Comparison of ENCODE assay signal across 11 mouse cellular contexts in genomic region chr10:120473218-120473617, GRCm38 (mm10). TPM values are rescaled to one million over a fixed set of nuclear protein-coding genes. Genes with fewer than 3 reads are reported as not detected.
DNase-seq lines count a peak whose midpoint lies in the region; ATAC-seq and TF ChIP-seq lines count a peak whose summit lies in the region.
"Had no signal": no experiment of that assay in that cellular context is flagged by ENCODE, and none has a peak within 500 bp of the region (broad histone marks: within the 10 kb centered on the region; RNA-seq: fewer than 3 reads in every experiment).

No protein-coding gene starts in this region.

- 13% methylated on average over 4 of the region's 4 CpGs for WGBS in forebrain, embryonic 12.5 days
- 30% methylated on average over 4 of the region's 4 CpGs for WGBS in forebrain, postnatal 0 days
- WGBS in lung, embryonic 16.5 days, result 21% methylated on average over 4 of the region's 4 CpGs
- WGBS in intestine, embryonic 14.5 days, result 10% methylated on average over 4 of the region's 4 CpGs
- 30% methylated on average over 4 of the region's 4 CpGs for WGBS in neural tube, embryonic 15.5 days

- H3K27me3 ChIP-seq in forebrain, embryonic 12.5 days, result no peaks in the 10 kb centered on the region
- H3K27me3 ChIP-seq in forebrain, postnatal 0 days (ENCODE audit: insufficient read depth, low read length), result peaks cover 20% of the 10 kb centered on the region; the same call in 1 of the 2 replicates
- peaks cover 2% of the 10 kb centered on the region; the same call in 1 of the 2 replicates for H3K27me3 ChIP-seq in lung, embryonic 16.5 days (ENCODE audit: control insufficient read depth, insufficient read depth, low read depth, low read length)
- H3K27me3 ChIP-seq in intestine, embryonic 14.5 days (replicated peaks; ENCODE audit: control insufficient read depth, insufficient read depth, low read length), result no peaks in the 10 kb centered on the region
- H3K27me3 ChIP-seq in neural tube, embryonic 15.5 days (replicated peaks), result peaks cover 7% of the 10 kb centered on the region; the same call in 1 of the 2 replicates

- no peak for ATAC-seq in forebrain, embryonic 12.5 days (ENCODE audit: low FRiP score)
- no peak for ATAC-seq in forebrain, postnatal 0 days
- ATAC-seq in lung, embryonic 16.5 days (ENCODE audit: low read depth), result no peak
- no peak for ATAC-seq in intestine, embryonic 14.5 days (replicated peaks; ENCODE audit: low FRiP score, low TSS enrichment, low read depth)
- ATAC-seq in neural tube, embryonic 15.5 days (ENCODE audit: low FRiP score), result no peak

- peak overlapping the region; percentile 18; the same call in 1 of the 2 replicates for H3K9ac ChIP-seq in forebrain, embryonic 12.5 days
- H3K9ac ChIP-seq in forebrain, postnatal 0 days, result no peak overlapping the region
- H3K9ac ChIP-seq in lung, embryonic 16.5 days (ENCODE audit: low read length), result no peak overlapping the region
- H3K9ac ChIP-seq in intestine, embryonic 14.5 days (ENCODE audit: low read length), result peak overlapping the region; percentile 100
- no peak overlapping the region for H3K9ac ChIP-seq in neural tube, embryonic 15.5 days (replicated peaks)
- H3K9ac ChIP-seq: liver, embryonic 15.5 days had no signal

- H3K4me1 ChIP-seq in forebrain, embryonic 12.5 days, result peaks cover 40% of the 10 kb centered on the region
- H3K4me1 ChIP-seq in forebrain, postnatal 0 days (ENCODE audit: insufficient read depth), result peaks cover 25% of the 10 kb centered on the region
- H3K4me1 ChIP-seq in lung, embryonic 16.5 days (replicated peaks; ENCODE audit: control insufficient read depth, insufficient read depth, low read length), result peaks cover 6% of the 10 kb centered on the region; the same call in 1 of the 2 replicates
- H3K4me1 ChIP-seq in intestine, embryonic 14.5 days (replicated peaks; ENCODE audit: control insufficient read depth, insufficient read depth, low read length), result peaks cover 27% of the 10 kb centered on the region
- H3K4me1 ChIP-seq in neural tube, embryonic 15.5 days, result peaks cover 41% of the 10 kb centered on the region

- H3K9me3 ChIP-seq in forebrain, embryonic 12.5 days, result no peaks in the 10 kb centered on the region
- H3K9me3 ChIP-seq in forebrain, postnatal 0 days (ENCODE audit: low read length), result no peaks in the 10 kb centered on the region
- H3K9me3 ChIP-seq in lung, embryonic 16.5 days (ENCODE audit: control insufficient read depth, low read length), result no peaks in the 10 kb centered on the region
- H3K9me3 ChIP-seq in intestine, embryonic 14.5 days (ENCODE audit: control insufficient read depth, low read length), result no peaks in the 10 kb centered on the region
- H3K9me3 ChIP-seq in neural tube, embryonic 15.5 days (replicated peaks), result no peaks in the 10 kb centered on the region
- H3K9me3 ChIP-seq: liver, embryonic 15.5 days had no signal

- H3K4me3 ChIP-seq in forebrain, embryonic 12.5 days (replicated peaks), result peak overlapping the region; percentile 79
- H3K4me3 ChIP-seq in forebrain, postnatal 0 days (ENCODE audit: low read depth, low read length), result no peak overlapping the region
- no peak overlapping the region for H3K4me3 ChIP-seq in lung, embryonic 16.5 days (ENCODE audit: low read length)
- H3K4me3 ChIP-seq in intestine, embryonic 14.5 days (ENCODE audit: low read depth, low read length), result peak overlapping the region; percentile 91
- peak overlapping the region; percentile 5; the same call in 1 of the 2 replicates for H3K4me3 ChIP-seq in neural tube, embryonic 15.5 days (replicated peaks)

- peaks cover 14% of the 10 kb centered on the region for H3K36me3 ChIP-seq in forebrain, embryonic 12.5 days (replicated peaks)
- H3K36me3 ChIP-seq in forebrain, postnatal 0 days (ENCODE audit: insufficient read depth), result no peaks in the 10 kb centered on the region
- H3K36me3 ChIP-seq in lung, embryonic 16.5 days (ENCODE audit: control insufficient read depth, insufficient read depth, low read length), result no peaks in the 10 kb centered on the region
- H3K36me3 ChIP-seq in intestine, embryonic 14.5 days (ENCODE audit: control insufficient read depth, insufficient read depth, low read length), result peaks cover 38% of the 10 kb centered on the region
- H3K36me3 ChIP-seq in neural tube, embryonic 15.5 days, result no peaks in the 10 kb centered on the region
- H3K36me3 ChIP-seq: liver, embryonic 15.5 days had no signal

- DNase-seq in forebrain, postnatal 0 days, result no peak
- no peak for DNase-seq in lung, postnatal 36 days
- DNase-seq in intestine, embryonic 14.5 days (ENCODE audit: low spot score), result peak; percentile 70
- DNase-seq in frontal cortex, postnatal 14 days (ENCODE audit: low spot score in 2 of 2), result no peak
- DNase-seq in thymus, postnatal 10 days (ENCODE audit: low spot score in 2 of 2), result no peak
- DNase-seq: cerebellum, adult 8-10 months; kidney, adult 8-10 months had no signal

- H3K27ac ChIP-seq in forebrain, embryonic 12.5 days, result peak overlapping the region; percentile 27; the same call in 1 of the 2 replicates
- H3K27ac ChIP-seq in forebrain, postnatal 0 days (ENCODE audit: low read depth, low read length), result no peak overlapping the region
- H3K27ac ChIP-seq in lung, embryonic 16.5 days (ENCODE audit: low read length), result no peak overlapping the region
- H3K27ac ChIP-seq in intestine, embryonic 14.5 days (ENCODE audit: low read depth), result peak overlapping the region; percentile 67
- H3K27ac ChIP-seq in neural tube, embryonic 15.5 days (replicated peaks), result no peak overlapping the region
- H3K27ac ChIP-seq: liver, embryonic 15.5 days had no signal

- TF ChIP-seq CTCF in forebrain, postnatal 0 days (IDR thresholded peaks at IDR 0.05; ENCODE audit: low read depth), result no peak

- H3K4me2 ChIP-seq in forebrain, embryonic 12.5 days, result peak overlapping the region; percentile 93
- H3K4me2 ChIP-seq in forebrain, postnatal 0 days (ENCODE audit: low read depth), result no peak overlapping the region
- peak overlapping the region; percentile 97 for H3K4me2 ChIP-seq in lung, embryonic 16.5 days (ENCODE audit: low read depth, low read length)
- H3K4me2 ChIP-seq in intestine, embryonic 14.5 days (ENCODE audit: low read length), result peak overlapping the region; percentile 93
- peak overlapping the region; percentile 90 for H3K4me2 ChIP-seq in neural tube, embryonic 15.5 days

RNA-seq across cellular contexts. Expression of gene Hmga2, which starts 3.1 kb away (rescaled TPM):
- polyA plus RNA-seq in forebrain, embryonic 12.5 days (2016; fragmentation: Nextera tagmentation; extraction: Ambion mirVana), result 48.7 and 48.9 TPM in 2 replicates
- total RNA-seq in forebrain, postnatal 0 days (2014; rRNA removed), result 0.15 and 0.52 TPM in 2 replicates
- 0.13 and 0.24 TPM in 2 replicates for polyA plus RNA-seq in forebrain, postnatal 0 days (2015; fragmentation: Nextera tagmentation; extraction: Ambion mirVana)
- 5.5 and 6.1 TPM in 2 replicates for polyA plus RNA-seq in lung, embryonic 16.5 days (2015; fragmentation: Nextera tagmentation; extraction: Ambion mirVana)
- polyA plus RNA-seq in intestine, embryonic 14.5 days (2014; fragmentation: Nextera tagmentation; extraction: Ambion mirVana), result 61.0 and 68.0 TPM in 2 replicates
- 3.2 and 7.5 TPM in 2 replicates for polyA plus RNA-seq in neural tube, embryonic 15.5 days (2015; fragmentation: Nextera tagmentation; extraction: Ambion mirVana)

Comparison
In these comparisons a context has a peak if more than half of its experiments do, and no peak if none do; other contexts are left out.
1. H3K27ac ChIP-seq: peak in forebrain, embryonic 12.5 days (single experiment) and intestine, embryonic 14.5 days (single experiment); none in forebrain, postnatal 0 days (single experiment), lung, embryonic 16.5 days (single experiment) and neural tube, embryonic 15.5 days (single experiment).
2. H3K4me3 ChIP-seq: peak in forebrain, embryonic 12.5 days (single experiment), intestine, embryonic 14.5 days (single experiment) and neural tube, embryonic 15.5 days (single experiment); none in forebrain, postnatal 0 days (single experiment) and lung, embryonic 16.5 days (single experiment).
3. H3K9ac ChIP-seq: peak in forebrain, embryonic 12.5 days (single experiment) and intestine, embryonic 14.5 days (single experiment); none in forebrain, postnatal 0 days (single experiment), lung, embryonic 16.5 days (single experiment) and neural tube, embryonic 15.5 days (single experiment).